Mouse (Mus musculus) thymus, postnatal 0 days (tissue): Measurements from ENCODE around the gene Nasp. TPM values are rescaled to one million over a fixed set of nuclear protein-coding genes. Genes with fewer than 3 reads are reported as not detected.

Experiments used
- polyA plus RNA-seq: library from polyadenylated mRNA; unstranded; fragments of >200 nt; fragmentation: Nextera tagmentation; extraction: Ambion mirVana; gene quantifications from 2 replicates; pipeline ENCODE4 v1.2.1, GENCODE M21; 2015

The Nasp gene
- polyA plus RNA-seq, 1 experiment from 2014 or later, result 110 TPM

Other genes with a start within 250 kb of the Nasp start
- 5.3 and 7.0 TPM in 2 replicates for gene Mast2, start 163.8 kb downstream of the Nasp start, polyA plus RNA-seq
- 22.5 and 23.4 TPM in 2 replicates for gene Ipp, start 120.4 kb downstream of the Nasp start, polyA plus RNA-seq
- gene Tmem69, start 72.0 kb downstream of the Nasp start, polyA plus RNA-seq, result 26.9 and 31.4 TPM in 2 replicates
- gene Gpbp1l1, start 70.3 kb downstream of the Nasp start, polyA plus RNA-seq, result 53.2 and 54.5 TPM in 2 replicates
- gene Ccdc17, start 31.3 kb downstream of the Nasp start, polyA plus RNA-seq, result 3.8 and 4.1 TPM in 2 replicates
- 624 and 637 TPM in 2 replicates for gene Akr1a1, start 23.7 kb upstream of the Nasp start, polyA plus RNA-seq
- 1,118 and 1,206 TPM in 2 replicates for gene Prdx1, start 57.6 kb upstream of the Nasp start, polyA plus RNA-seq
- 12.0 and 13.6 TPM in 2 replicates for gene Mmachc, start 80.5 kb upstream of the Nasp start, polyA plus RNA-seq
- gene Ccdc163, start 80.6 kb upstream of the Nasp start, polyA plus RNA-seq, result 21.5 and 23.7 TPM in 2 replicates
- 4.3 and 4.7 TPM in 2 replicates for gene Tesk2, start 93.0 kb upstream of the Nasp start, polyA plus RNA-seq
- gene Toe1, start 179.7 kb upstream of the Nasp start, polyA plus RNA-seq, result 39.2 and 39.6 TPM in 2 replicates
- 18.8 and 22.9 TPM in 2 replicates for gene Mutyh, start 179.8 kb upstream of the Nasp start, polyA plus RNA-seq
- 0.22 and 0.49 TPM in 2 replicates for gene Hpdl, start 193.8 kb upstream of the Nasp start, polyA plus RNA-seq
- 0.04 and 0.09 TPM in 2 replicates for gene Zswim5, start 249.4 kb upstream of the Nasp start, polyA plus RNA-seq